In the genomic region with DNA sequence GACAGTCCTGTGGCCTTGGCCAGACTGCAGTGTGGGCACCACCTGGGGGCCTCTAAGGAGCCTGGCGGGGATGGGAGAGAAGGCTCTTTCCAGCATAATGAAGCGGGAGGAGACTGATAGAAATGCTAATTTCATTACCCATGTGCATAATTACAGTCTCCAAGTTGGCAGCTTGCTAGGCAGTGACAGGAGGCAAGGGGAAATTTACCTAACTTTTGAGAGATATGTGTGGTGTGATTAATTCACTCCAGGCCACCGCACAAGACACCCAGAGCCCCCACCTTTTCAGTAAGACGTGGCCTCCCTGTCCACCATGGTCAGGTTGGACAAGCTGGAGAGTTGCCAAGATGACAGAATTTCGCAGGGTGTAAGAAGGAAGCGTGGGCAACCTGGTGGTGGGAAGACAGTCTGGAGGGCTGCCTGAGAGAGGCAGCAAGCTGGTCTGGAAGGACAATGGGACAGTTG, we compare ENCODE assay signal across 15 mouse cellular contexts. TPM values are rescaled to one million over a fixed set of nuclear protein-coding genes. Genes with fewer than 3 reads are reported as not detected.
A peak's percentile ranks its signal among the peaks of the same experiment; 100 is the strongest.
DNase-seq lines count a peak whose midpoint lies in the region; ATAC-seq and TF ChIP-seq lines count a peak whose summit lies in the region.
"Had no signal": no experiment of that assay in that cellular context is flagged by ENCODE, and none has a peak within 500 bp of the region (broad histone marks: within the 10 kb centered on the region; RNA-seq: fewer than 3 reads in every experiment).

No protein-coding gene starts in this region.

- ATAC-seq in hindbrain, embryonic 16.5 days = no peak
- no peak for ATAC-seq in embryonic facial prominence, embryonic 11.5 days (replicated peaks; ENCODE audit: insufficient number of reproducible peaks, low FRiP score, low TSS enrichment, low read depth)
- ATAC-seq in midbrain, embryonic 15.5 days (replicated peaks) = peak; percentile 37; the same call in 1 of the 2 replicates
- no peak for ATAC-seq in stomach, postnatal 0 days (ENCODE audit: low FRiP score, low TSS enrichment)
- no peak for ATAC-seq in intestine, embryonic 15.5 days
- ATAC-seq: Patski had no signal

- no peak overlapping the region for H3K4me3 ChIP-seq in hindbrain, embryonic 10.5 days
- no peak overlapping the region for H3K4me3 ChIP-seq in hindbrain, embryonic 16.5 days (ENCODE audit: low read length)
- no peak overlapping the region for H3K4me3 ChIP-seq in embryonic facial prominence, embryonic 11.5 days (ENCODE audit: low read depth, low read length)
- no peak overlapping the region for H3K4me3 ChIP-seq in midbrain, embryonic 15.5 days
- no peak overlapping the region for H3K4me3 ChIP-seq in stomach, postnatal 0 days (ENCODE audit: low read depth, low read length)
- no peak overlapping the region for H3K4me3 ChIP-seq in intestine, embryonic 15.5 days (replicated peaks)

- no peak for TF ChIP-seq CTCF in stomach, postnatal 0 days (IDR thresholded peaks at IDR 0.05; ENCODE audit: low read depth)

- no peak for DNase-seq in hindbrain, embryonic 10.5 days (ENCODE audit: low spot score)
- no peak for DNase-seq in embryonic facial prominence, embryonic 11.5 days (ENCODE audit: low spot score)
- DNase-seq in layer of hippocampus, adult 11-12 months (ENCODE audit: low spot score) = peak; percentile 52
- no peak for DNase-seq in stomach, postnatal 0 days (ENCODE audit: low spot score)
- no peak for DNase-seq in T-cell, adult 2 months (ENCODE audit: low spot score)

- no peaks in the 10 kb centered on the region for H3K36me3 ChIP-seq in hindbrain, embryonic 10.5 days
- no peaks in the 10 kb centered on the region for H3K36me3 ChIP-seq in hindbrain, embryonic 16.5 days (ENCODE audit: control insufficient read depth, insufficient read depth, low read length)
- H3K36me3 ChIP-seq in embryonic facial prominence, embryonic 11.5 days (replicated peaks; ENCODE audit: control insufficient read depth, insufficient read depth, low read depth, low read length) = no peaks in the 10 kb centered on the region
- no peaks in the 10 kb centered on the region for H3K36me3 ChIP-seq in midbrain, embryonic 15.5 days (replicated peaks)
- H3K36me3 ChIP-seq in stomach, postnatal 0 days (ENCODE audit: control insufficient read depth, insufficient read depth, low read length) = no peaks in the 10 kb centered on the region
- H3K36me3 ChIP-seq in intestine, embryonic 15.5 days = no peaks in the 10 kb centered on the region

- peaks cover 35% of the 10 kb centered on the region for H3K27me3 ChIP-seq in hindbrain, embryonic 10.5 days (ENCODE audit: insufficient read depth, poor library complexity, severe bottlenecking)
- no peaks in the 10 kb centered on the region for H3K27me3 ChIP-seq in hindbrain, embryonic 16.5 days (replicated peaks; ENCODE audit: control insufficient read depth, insufficient read depth, low read length)
- no peaks in the 10 kb centered on the region for H3K27me3 ChIP-seq in embryonic facial prominence, embryonic 11.5 days (ENCODE audit: control insufficient read depth, insufficient read depth, low read length)
- no peaks in the 10 kb centered on the region for H3K27me3 ChIP-seq in midbrain, embryonic 15.5 days (replicated peaks)
- H3K27me3 ChIP-seq in stomach, postnatal 0 days (ENCODE audit: control insufficient read depth, insufficient read depth, low read length) = no peaks in the 10 kb centered on the region
- H3K27me3 ChIP-seq in intestine, embryonic 15.5 days (replicated peaks) = no peaks in the 10 kb centered on the region

- no peak for TF ChIP-seq EP300 in stomach, postnatal 0 days (optimal IDR thresholded peaks at IDR 0.05)

- H3K4me2 ChIP-seq in hindbrain, embryonic 16.5 days (ENCODE audit: low read length) = no peak overlapping the region
- H3K4me2 ChIP-seq in embryonic facial prominence, embryonic 11.5 days (ENCODE audit: low read depth, low read length) = no peak overlapping the region
- H3K4me2 ChIP-seq in midbrain, embryonic 15.5 days = no peak overlapping the region
- no peak overlapping the region for H3K4me2 ChIP-seq in stomach, postnatal 0 days (replicated peaks; ENCODE audit: low read depth)
- no peak overlapping the region for H3K4me2 ChIP-seq in intestine, embryonic 15.5 days (replicated peaks)

- peaks cover 80% of the 10 kb centered on the region for H3K4me1 ChIP-seq in hindbrain, embryonic 10.5 days (replicated peaks)
- peaks cover 30% of the 10 kb centered on the region for H3K4me1 ChIP-seq in hindbrain, embryonic 16.5 days (ENCODE audit: control insufficient read depth, insufficient read depth, low read depth, low read length)
- H3K4me1 ChIP-seq in embryonic facial prominence, embryonic 11.5 days (ENCODE audit: control insufficient read depth, insufficient read depth, low read length) = peaks cover 6% of the 10 kb centered on the region
- H3K4me1 ChIP-seq in midbrain, embryonic 15.5 days = peaks cover 55% of the 10 kb centered on the region
- H3K4me1 ChIP-seq in stomach, postnatal 0 days (replicated peaks; ENCODE audit: control insufficient read depth, insufficient read depth) = 0 out of 2 replicates have a peak, but pooled peaks cover 5% of the 10 kb centered on the region
- peaks cover 20% of the 10 kb centered on the region for H3K4me1 ChIP-seq in intestine, embryonic 15.5 days (replicated peaks)

- WGBS in hindbrain, embryonic 10.5 days = 28% methylated on average over 6 of the region's 6 CpGs
- 19% methylated on average over 6 of the region's 6 CpGs for WGBS in hindbrain, embryonic 16.5 days
- WGBS in embryonic facial prominence, embryonic 11.5 days = 48% methylated on average over 6 of the region's 6 CpGs
- 22% methylated on average over 6 of the region's 6 CpGs for WGBS in midbrain, embryonic 15.5 days
- 61% methylated on average over 6 of the region's 6 CpGs for WGBS in stomach, postnatal 0 days
- WGBS in intestine, embryonic 15.5 days = 58% methylated on average over 6 of the region's 6 CpGs

- no peak overlapping the region for H3K9ac ChIP-seq in hindbrain, embryonic 16.5 days (ENCODE audit: low read depth, low read length)
- H3K9ac ChIP-seq in embryonic facial prominence, embryonic 11.5 days (replicated peaks; ENCODE audit: low read length) = no peak overlapping the region
- no peak overlapping the region for H3K9ac ChIP-seq in midbrain, embryonic 15.5 days
- no peak overlapping the region for H3K9ac ChIP-seq in stomach, postnatal 0 days (ENCODE audit: low read length)
- H3K9ac ChIP-seq in intestine, embryonic 15.5 days = no peak overlapping the region

- peak overlapping the region; percentile 79 for H3K27ac ChIP-seq in hindbrain, embryonic 10.5 days
- no peak overlapping the region for H3K27ac ChIP-seq in hindbrain, embryonic 16.5 days (ENCODE audit: low read depth, low read length)
- peak overlapping the region; percentile 35; the same call in 1 of the 2 replicates for H3K27ac ChIP-seq in embryonic facial prominence, embryonic 11.5 days (replicated peaks; ENCODE audit: low read depth, low read length)
- H3K27ac ChIP-seq in midbrain, embryonic 15.5 days = peak overlapping the region; percentile 27
- H3K27ac ChIP-seq in stomach, postnatal 0 days (replicated peaks) = no peak overlapping the region
- H3K27ac ChIP-seq in intestine, embryonic 15.5 days = no peak overlapping the region

- H3K9me3 ChIP-seq in hindbrain, embryonic 10.5 days = no peaks in the 10 kb centered on the region
- H3K9me3 ChIP-seq in hindbrain, embryonic 16.5 days (ENCODE audit: control insufficient read depth, low read length) = no peaks in the 10 kb centered on the region
- no peaks in the 10 kb centered on the region for H3K9me3 ChIP-seq in embryonic facial prominence, embryonic 11.5 days (replicated peaks; ENCODE audit: control insufficient read depth, low read length)
- no peaks in the 10 kb centered on the region for H3K9me3 ChIP-seq in midbrain, embryonic 15.5 days
- H3K9me3 ChIP-seq in stomach, postnatal 0 days (ENCODE audit: control insufficient read depth, low read length) = no peaks in the 10 kb centered on the region
- H3K9me3 ChIP-seq in intestine, embryonic 15.5 days = no peaks in the 10 kb centered on the region

RNA-seq across cellular contexts. Expression of a gene that starts 55.8 kb away (rescaled TPM):
- polyA plus RNA-seq in hindbrain, embryonic 10.5 days (2016; fragmentation: Nextera tagmentation; extraction: Ambion mirVana) = not detected in 2 replicates
- polyA plus RNA-seq in hindbrain, embryonic 16.5 days (2015; fragmentation: Nextera tagmentation; extraction: Ambion mirVana) = not detected in 2 replicates
- not detected in 2 replicates for polyA plus RNA-seq in embryonic facial prominence, embryonic 11.5 days (2014; fragmentation: Nextera tagmentation; extraction: Ambion mirVana)
- not detected in 2 replicates for polyA plus RNA-seq in midbrain, embryonic 15.5 days (2015; fragmentation: Nextera tagmentation; extraction: Ambion mirVana)
- not detected in 2 replicates for polyA plus RNA-seq in stomach, postnatal 0 days (2015; fragmentation: Nextera tagmentation; extraction: Ambion mirVana)
- polyA plus RNA-seq in intestine, embryonic 15.5 days (2015; fragmentation: Nextera tagmentation; extraction: Ambion mirVana) = not detected in 2 replicates
- polyA plus RNA-seq: C2C12; heart, postnatal 0 days; kidney, embryonic 16.5 days; limb, embryonic 14.5 days; lung, embryonic 16.5 days; Patski; spleen, adult 2 months had no signal

Comparison
In these comparisons a context has a peak if more than half of its experiments do, and no peak if none do; other contexts are left out.
1. H3K27ac ChIP-seq: peak in hindbrain, embryonic 10.5 days (single experiment), embryonic facial prominence, embryonic 11.5 days (single experiment) and midbrain, embryonic 15.5 days (single experiment); none in hindbrain, embryonic 16.5 days (single experiment), stomach, postnatal 0 days (single experiment) and intestine, embryonic 15.5 days (single experiment).